8 mouse cellular contexts compared by ENCODE assay signal in genomic region chr12:33394804-33395623, GRCm38 (mm10). TPM values are rescaled to one million over a fixed set of nuclear protein-coding genes. Genes with fewer than 3 reads are reported as not detected.
DNase-seq lines count a peak whose midpoint lies in the region; ATAC-seq and TF ChIP-seq lines count a peak whose summit lies in the region.

Gene Efcab10, plus strand, starts transcription at chr12:33394854.

- WGBS in lung, embryonic 14.5 days = 12% methylated on average over 24 of the region's 24 CpGs
- WGBS in forebrain, embryonic 12.5 days = 11% methylated on average over 24 of the region's 24 CpGs
- 10% methylated on average over 24 of the region's 24 CpGs for WGBS in kidney, adult 2 months
- WGBS in limb, embryonic 12.5 days = 12% methylated on average over 24 of the region's 24 CpGs

- no peak within 1 kb of the TSS for H3K27ac ChIP-seq in lung, embryonic 14.5 days (ENCODE audit: low read depth)
- H3K27ac ChIP-seq in forebrain, embryonic 12.5 days = no peak within 1 kb of the TSS
- H3K27ac ChIP-seq in kidney, adult 2 months (ENCODE audit: insufficient read depth, low read depth, low read length) = no peak within 1 kb of the TSS
- no peak within 1 kb of the TSS for H3K27ac ChIP-seq in limb, embryonic 12.5 days

- H3K4me3 ChIP-seq in lung, embryonic 14.5 days (ENCODE audit: low read depth, low read length) = peak within 1 kb of the TSS; percentile 8
- H3K4me3 ChIP-seq in forebrain, embryonic 12.5 days (replicated peaks) = peak within 1 kb of the TSS; percentile 34
- 0 out of 2 replicates have a peak within 1 kb of the TSS, but pooled peaks have one; percentile 18 for H3K4me3 ChIP-seq in kidney, adult 2 months (ENCODE audit: insufficient read depth, low read depth, low read length)
- peak within 1 kb of the TSS; percentile 37 for H3K4me3 ChIP-seq in limb, embryonic 12.5 days (replicated peaks)

- H3K4me1 ChIP-seq in lung, embryonic 14.5 days (ENCODE audit: insufficient read depth) = 0 out of 2 replicates have a peak, but pooled peaks cover 2% of the 10 kb centered on the region
- peaks cover 11% of the 10 kb centered on the region for H3K4me1 ChIP-seq in forebrain, embryonic 12.5 days
- H3K4me1 ChIP-seq in kidney, adult 2 months (ENCODE audit: control insufficient read depth, insufficient read depth, low read length) = no peaks in the 10 kb centered on the region
- 0 out of 2 replicates have a peak, but pooled peaks cover 8% of the 10 kb centered on the region for H3K4me1 ChIP-seq in limb, embryonic 12.5 days (replicated peaks)

- H3K9ac ChIP-seq in lung, embryonic 14.5 days = no peak within 1 kb of the TSS
- H3K9ac ChIP-seq in forebrain, embryonic 12.5 days = peak within 1 kb of the TSS; percentile 59
- peak within 1 kb of the TSS; percentile 48 for H3K9ac ChIP-seq in limb, embryonic 12.5 days (replicated peaks)

- no peaks in the 10 kb centered on the region for H3K27me3 ChIP-seq in lung, embryonic 14.5 days (ENCODE audit: insufficient read depth, low read length)
- peaks cover 7% of the 10 kb centered on the region; the same call in 1 of the 2 replicates for H3K27me3 ChIP-seq in forebrain, embryonic 12.5 days
- no peaks in the 10 kb centered on the region for H3K27me3 ChIP-seq in kidney, adult 2 months (replicated peaks; ENCODE audit: control insufficient read depth, insufficient read depth, low read length)
- no peaks in the 10 kb centered on the region for H3K27me3 ChIP-seq in limb, embryonic 12.5 days

- peak within 1 kb of the TSS; percentile 56 for H3K4me2 ChIP-seq in lung, embryonic 14.5 days
- peak within 1 kb of the TSS; percentile 62 for H3K4me2 ChIP-seq in forebrain, embryonic 12.5 days
- H3K4me2 ChIP-seq in limb, embryonic 12.5 days = peak within 1 kb of the TSS; percentile 68

- H3K36me3 ChIP-seq in lung, embryonic 14.5 days (ENCODE audit: insufficient read depth) = no peaks in the 10 kb centered on the region
- no peaks in the 10 kb centered on the region for H3K36me3 ChIP-seq in forebrain, embryonic 12.5 days (replicated peaks)
- no peaks in the 10 kb centered on the region for H3K36me3 ChIP-seq in kidney, adult 2 months (ENCODE audit: control insufficient read depth, insufficient read depth, low read length)
- H3K36me3 ChIP-seq in limb, embryonic 12.5 days = no peaks in the 10 kb centered on the region

- TF ChIP-seq POLR2A in kidney, adult 2 months (IDR thresholded peaks at IDR 0.05; ENCODE audit: low read depth, low read length) = no peak

- H3K9me3 ChIP-seq in lung, embryonic 14.5 days (ENCODE audit: low read depth, low read length) = no peaks in the 10 kb centered on the region
- H3K9me3 ChIP-seq in forebrain, embryonic 12.5 days = no peaks in the 10 kb centered on the region
- H3K9me3 ChIP-seq in limb, embryonic 12.5 days = no peaks in the 10 kb centered on the region

- TF ChIP-seq CTCF in lung, embryonic 14.5 days (IDR thresholded peaks at IDR 0.05; ENCODE audit: low read depth) = no peak
- no peak for TF ChIP-seq CTCF in kidney, adult 2 months (conservative IDR thresholded peaks at IDR 0.05; ENCODE audit: insufficient read depth, insufficient read length, low read depth, low read length)

- ATAC-seq in lung, embryonic 14.5 days (ENCODE audit: insufficient read depth) = peak; percentile 69; the same call in 1 of the 2 replicates
- ATAC-seq in forebrain, embryonic 12.5 days (ENCODE audit: low FRiP score) = peak; percentile 87
- ATAC-seq in limb, embryonic 12.5 days (ENCODE audit: insufficient number of reproducible peaks, insufficient read depth, low FRiP score, low TSS enrichment, low read depth) = peak; percentile 47; the same call in 1 of the 2 replicates

- peak; percentile 54 for DNase-seq in lung, embryonic 14.5 days
- DNase-seq in lung, postnatal 25 days (ENCODE audit: low spot score) = no peak
- peak; percentile 26 for DNase-seq in kidney, adult 2 months
- DNase-seq in retina, embryonic 14.5 days (ENCODE audit: low spot score) = peak; percentile 61
- no peak for DNase-seq in thymus, postnatal 4 days
- DNase-seq in gastrocnemius, postnatal 4 days (ENCODE audit: low spot score in 2 of 2) = no peak

RNA-seq across cellular contexts. Expression of gene Efcab10, which starts in this region (rescaled TPM):
- polyA plus RNA-seq in lung, embryonic 14.5 days (2014; fragmentation: Nextera tagmentation; extraction: Ambion mirVana) = 0.58 and 1.1 TPM in 2 replicates
- 1.2 and 1.4 TPM in 2 replicates for polyA plus RNA-seq in forebrain, embryonic 12.5 days (2016; fragmentation: Nextera tagmentation; extraction: Ambion mirVana)
- 0.17 TPM in 1 of 2 replicates, not detected in the other for polyA plus RNA-seq in kidney, adult 2 months (2012; rRNA removed)
- polyA plus RNA-seq in limb, embryonic 12.5 days (2016; fragmentation: Nextera tagmentation; extraction: Ambion mirVana) = 0.45 and 0.55 TPM in 2 replicates
- total RNA-seq in gastrocnemius, postnatal 4 days (2021) = not detected

Comparison
In these comparisons a context has a peak if more than half of its experiments do, and no peak if none do; other contexts are left out.
1. DNase-seq: peak in lung, embryonic 14.5 days (single experiment) and retina, embryonic 14.5 days (single experiment); none in lung, postnatal 25 days (single experiment), thymus, postnatal 4 days (single experiment) and gastrocnemius, postnatal 4 days (0 of 2).
2. Peak in DNase-seq and H3K4me3 ChIP-seq in kidney, adult 2 months; RNA of the gene not detected or under 1 TPM.
3. Peak in ATAC-seq, H3K4me3 ChIP-seq, H3K9ac ChIP-seq and H3K4me2 ChIP-seq in limb, embryonic 12.5 days; RNA of the gene not detected or under 1 TPM.
4. Peak in every context shown above with its lines, with median percentiles within 50 percentile points of each other: ATAC-seq, H3K4me2 ChIP-seq and H3K4me3 ChIP-seq.